Mouse (Mus musculus) forebrain, embryonic 11.5 days (tissue): ENCODE measurements around the gene Csf2. TPM values are rescaled to one million over a fixed set of nuclear protein-coding genes. Genes with fewer than 3 reads are reported as not detected.

Source experiments
- ATAC-seq: fragments of 200-750 bp; cut with Nextera tagmentation; replicated peaks from 2 replicates; pipeline ENCODE4 v1.8.0; 2017; ENCODE audit warnings: moderate TSS enrichment; ENCODE audit not compliant: low FRiP score
- DNase-seq: peaks from one replicate; pipeline ENCODE4 v3.0.0-alpha.2; 2017; ENCODE audit warnings: low spot score
- H3K27ac ChIP-seq: fragments of 300-500 bp; sonication (generic); 2 replicates; pipeline ENCODE4 v1.5.1; 2014; ENCODE audit warnings: low read depth, low read length
- H3K27me3 ChIP-seq: fragments of 300-500 bp; sonication (generic); 2 replicates; pipeline ENCODE4 v1.6.1; 2014; ENCODE audit warnings: mild to moderate bottlenecking, low read length, mixed read lengths; ENCODE audit not compliant: control insufficient read depth, insufficient read depth
- H3K36me3 ChIP-seq: fragments of 300-500 bp; sonication (generic); 2 replicates; pipeline ENCODE4 v1.6.1; 2014; ENCODE audit warnings: mild to moderate bottlenecking, low read length, moderate library complexity, mixed read lengths; ENCODE audit not compliant: control insufficient read depth, insufficient read depth
- H3K4me1 ChIP-seq: fragments of 300-500 bp; sonication (generic); replicated peaks from 2 replicates; pipeline ENCODE4 v1.6.1; 2014; ENCODE audit warnings: low read length, mixed read lengths; ENCODE audit not compliant: control insufficient read depth, insufficient read depth
- H3K4me2 ChIP-seq: fragments of 300-500 bp; sonication (generic); 2 replicates; pipeline ENCODE4 v1.6.1; 2014; ENCODE audit warnings: low read depth, mild to moderate bottlenecking, low read length, moderate library complexity, mixed read lengths; ENCODE audit not compliant: severe bottlenecking
- H3K4me3 ChIP-seq: fragments of 300-500 bp; sonication (generic); 2 replicates; pipeline ENCODE4 v1.5.1; 2014; ENCODE audit warnings: low read depth, low read length
- H3K9ac ChIP-seq: fragments of 300-500 bp; sonication (generic); 2 replicates; pipeline ENCODE4 v1.6.1; 2014; ENCODE audit warnings: low read length
- H3K9me3 ChIP-seq: fragments of 300-500 bp; sonication (generic); 2 replicates; pipeline ENCODE4 v1.6.1; 2016; ENCODE audit warnings: low read length, mixed read lengths; ENCODE audit not compliant: control insufficient read depth
- WGBS: fragments of 180-500 bp; shearing (Covaris S2); extraction: QIAGEN DNeasy Blood & Tissue Kit; methylation state at CpG from one replicate; pipeline ENCODE4 v1.1.7; 2014; 5-methylcytosine and 5-hydroxymethylcytosine counted together
- polyA plus RNA-seq: library from polyadenylated mRNA; unstranded; fragments of >200 nt; fragmentation: Nextera tagmentation; extraction: Ambion mirVana; gene quantifications from 2 replicates; pipeline ENCODE4 v1.2.1, GENCODE M21; 2014

Csf2 gene
- polyA plus RNA-seq, 1 experiment from 2014 or later, result not detected

DNA sequence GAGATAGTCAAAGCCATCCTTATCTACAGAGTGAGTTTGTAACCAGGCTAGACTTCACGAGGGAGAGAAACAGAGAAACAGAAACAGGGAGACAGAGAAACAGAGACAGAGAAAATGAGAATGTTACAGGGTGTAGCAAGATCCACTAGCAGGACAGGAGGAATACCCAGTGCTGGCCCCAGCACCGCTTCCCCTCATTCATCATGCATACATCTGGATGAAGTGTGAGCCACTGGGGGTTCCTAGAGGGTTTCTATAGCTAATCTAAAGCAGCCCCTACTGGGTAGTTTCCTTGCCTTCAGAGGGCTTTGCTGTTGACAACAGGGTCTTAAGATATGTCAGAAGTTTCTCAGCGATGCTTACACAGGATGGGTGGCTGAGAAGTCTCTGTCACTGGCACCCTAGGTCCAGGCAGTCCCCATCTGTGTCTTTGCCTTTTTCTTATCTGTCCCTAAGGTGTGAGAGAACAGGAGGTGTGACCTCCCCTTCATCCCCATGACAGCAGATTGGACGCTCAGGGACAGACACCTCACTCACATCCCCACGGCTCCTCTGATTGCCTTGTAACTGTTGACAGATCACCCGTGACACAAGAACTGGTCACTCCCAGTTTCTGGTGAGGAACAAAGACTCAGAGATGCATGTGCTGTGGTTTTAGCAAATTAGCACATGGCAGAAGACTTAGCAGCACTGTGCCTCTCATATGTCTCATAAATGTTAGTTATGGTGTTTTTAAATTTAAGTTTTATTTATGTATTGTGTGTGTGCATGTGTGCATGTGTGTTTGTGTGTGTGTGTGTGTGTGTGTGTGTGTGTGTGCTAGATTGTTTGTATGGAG, 29.3 kb downstream of the Csf2 start:
- Histone ChIP-seq H3K4me1 (no peaks in the 10 kb centered on the region), H3K27ac (no peak overlapping the region), H3K27me3 (no peaks in the 10 kb centered on the region), H3K36me3 (no peaks in the 10 kb centered on the region), H3K9me3 (no peaks in the 10 kb centered on the region), H3K4me3 (no peak overlapping the region), H3K9ac (no peak overlapping the region), H3K4me2 (no peak overlapping the region)
- no peak for ATAC-seq
- DNase-seq, result no peak
- WGBS, result 78% methylated on average over 6 of the region's 6 CpGs

DNA sequence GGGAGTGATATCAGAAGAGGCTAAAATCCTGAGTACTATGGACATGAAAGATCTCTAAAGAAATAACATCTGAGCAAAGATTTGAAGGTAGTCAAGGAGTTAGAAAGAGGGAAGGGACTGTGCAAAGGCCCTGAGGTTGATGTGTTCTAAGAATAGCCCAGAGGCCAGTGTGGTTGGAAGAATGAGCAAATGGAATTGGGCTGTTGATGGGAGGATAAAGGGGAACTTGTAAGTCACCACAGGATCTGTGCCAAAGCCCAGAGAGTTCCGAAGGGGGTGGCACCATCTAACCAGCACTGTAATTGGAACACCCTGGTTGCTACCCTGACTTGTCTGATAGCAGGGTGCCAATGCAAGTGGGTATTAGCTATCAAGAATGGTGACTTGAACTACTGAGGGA, 30.3 kb downstream of the Csf2 start:
- ATAC-seq, result no peak
- H3K36me3 ChIP-seq, result no peaks in the 10 kb centered on the region
- DNase-seq, result no peak
- H3K4me2 ChIP-seq, result no peak overlapping the region
- WGBS, result 92% methylated on average over 1 of the region's 1 CpGs
- no peaks in the 10 kb centered on the region for H3K4me1 ChIP-seq
- H3K4me3 ChIP-seq, result no peak overlapping the region
- H3K9me3 ChIP-seq, result no peaks in the 10 kb centered on the region
- no peak overlapping the region for H3K27ac ChIP-seq
- H3K27me3 ChIP-seq, result no peaks in the 10 kb centered on the region
- H3K9ac ChIP-seq, result no peak overlapping the region

DNA sequence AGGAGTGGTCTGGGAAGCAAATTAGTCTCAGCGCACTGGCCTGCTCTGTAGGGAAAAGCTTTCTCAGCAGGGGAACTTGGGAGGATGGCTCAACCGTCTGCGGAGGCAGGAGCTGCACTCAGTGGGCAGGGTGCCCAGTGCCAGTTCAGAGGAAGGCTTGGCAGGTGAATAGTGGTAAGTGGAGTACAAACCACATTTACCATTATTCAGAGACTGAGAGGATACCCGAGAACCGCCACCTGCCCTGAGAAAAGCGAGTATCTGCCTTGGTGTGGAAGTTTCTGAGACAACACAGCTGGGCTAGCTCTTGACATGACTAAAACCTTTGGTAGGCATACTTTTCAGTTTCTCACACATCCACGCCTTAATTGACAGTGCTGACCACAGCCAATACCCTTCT, 32.1 kb downstream of the Csf2 start:
- no peaks in the 10 kb centered on the region for H3K4me1 ChIP-seq
- no peak overlapping the region for H3K9ac ChIP-seq
- ATAC-seq, result no peak
- no peaks in the 10 kb centered on the region for H3K9me3 ChIP-seq
- no peak overlapping the region for H3K4me2 ChIP-seq
- no peak overlapping the region for H3K27ac ChIP-seq
- no peak overlapping the region for H3K4me3 ChIP-seq
- no peaks in the 10 kb centered on the region for H3K36me3 ChIP-seq
- no peaks in the 10 kb centered on the region for H3K27me3 ChIP-seq
- no peak for DNase-seq
- 62% methylated on average over 7 of the region's 7 CpGs for WGBS

DNA sequence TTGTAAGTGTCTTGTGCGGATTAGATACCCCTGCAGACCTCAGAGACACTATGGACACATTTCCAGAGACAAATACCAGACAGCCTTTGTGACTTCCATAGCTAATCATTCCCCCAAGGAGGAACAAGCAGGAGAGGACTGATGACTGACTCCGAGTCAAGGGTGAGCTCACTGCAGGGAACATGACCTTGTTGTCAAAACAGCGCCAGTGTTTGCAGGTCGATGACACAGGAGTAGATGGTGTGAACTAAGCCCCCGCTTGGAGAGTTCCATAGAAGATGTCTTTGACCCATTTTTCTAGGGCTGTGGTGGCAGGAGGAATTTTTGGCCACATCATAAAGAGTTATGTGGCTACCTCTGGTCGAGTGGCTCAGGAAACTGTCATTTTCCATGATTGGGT, 33.4 kb downstream of the Csf2 start:
- Histone ChIP-seq H3K27ac (no peak overlapping the region), H3K9ac (no peak overlapping the region), H3K9me3 (no peaks in the 10 kb centered on the region), H3K27me3 (no peaks in the 10 kb centered on the region), H3K4me2 (no peak overlapping the region), H3K36me3 (no peaks in the 10 kb centered on the region), H3K4me1 (no peaks in the 10 kb centered on the region), H3K4me3 (no peak overlapping the region)
- DNase-seq (no peak), ATAC-seq (no peak)
- 82% methylated on average over 6 of the region's 6 CpGs for WGBS

DNA sequence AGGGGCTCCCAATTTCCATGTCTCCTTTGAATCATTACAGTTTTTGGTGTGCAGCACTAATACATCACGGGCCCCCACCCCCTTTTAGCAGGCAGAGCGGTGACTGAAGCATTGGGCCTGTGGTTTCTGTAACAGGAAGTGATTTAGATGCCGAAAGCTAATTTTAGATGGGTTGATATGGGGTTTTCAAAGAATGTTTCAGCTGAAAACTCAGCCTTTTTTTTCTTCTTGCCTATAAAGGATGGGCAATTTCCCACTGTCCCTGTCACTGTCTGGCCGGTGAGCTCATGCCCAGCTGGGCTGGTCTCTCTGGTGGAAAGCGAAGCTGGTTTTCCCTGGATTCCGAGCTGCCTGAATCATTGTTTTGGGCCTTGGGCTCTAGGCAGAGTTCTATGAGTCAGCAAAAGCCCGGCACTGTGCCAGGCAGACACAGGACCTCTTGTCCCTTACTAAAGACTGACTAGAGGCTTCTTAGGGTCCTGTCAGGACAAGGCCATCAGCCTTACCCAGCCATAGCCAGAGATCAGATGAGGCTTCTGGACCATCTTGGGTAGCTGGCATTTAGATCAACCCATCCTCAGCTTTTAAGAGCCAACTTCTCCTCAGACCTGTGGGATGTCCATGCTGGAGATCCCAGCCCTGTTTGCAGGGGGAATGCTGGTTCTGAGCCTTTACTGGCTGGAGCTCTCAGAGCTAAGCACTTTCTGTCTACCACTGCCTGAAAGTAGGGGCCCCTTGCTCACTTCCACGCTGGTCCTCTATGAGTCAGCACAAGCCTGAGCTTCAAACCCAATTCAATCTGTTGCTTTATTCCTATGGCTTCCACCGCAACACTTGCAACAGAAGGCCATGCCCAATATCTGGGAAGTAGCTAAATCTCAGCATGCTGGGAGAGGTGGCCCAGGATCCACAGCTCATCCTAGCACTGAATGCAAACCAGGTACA, 34.7 kb downstream of the Csf2 start:
- Histone ChIP-seq H3K4me2 (no peak overlapping the region), H3K4me1 (no peaks in the 10 kb centered on the region), H3K36me3 (no peaks in the 10 kb centered on the region), H3K9me3 (no peaks in the 10 kb centered on the region), H3K9ac (no peak overlapping the region), H3K27me3 (no peaks in the 10 kb centered on the region), H3K27ac (no peak overlapping the region), H3K4me3 (no peak overlapping the region)
- 89% methylated on average over 9 of the region's 9 CpGs for WGBS
- ATAC-seq (no peak), DNase-seq (no peak)

DNA sequence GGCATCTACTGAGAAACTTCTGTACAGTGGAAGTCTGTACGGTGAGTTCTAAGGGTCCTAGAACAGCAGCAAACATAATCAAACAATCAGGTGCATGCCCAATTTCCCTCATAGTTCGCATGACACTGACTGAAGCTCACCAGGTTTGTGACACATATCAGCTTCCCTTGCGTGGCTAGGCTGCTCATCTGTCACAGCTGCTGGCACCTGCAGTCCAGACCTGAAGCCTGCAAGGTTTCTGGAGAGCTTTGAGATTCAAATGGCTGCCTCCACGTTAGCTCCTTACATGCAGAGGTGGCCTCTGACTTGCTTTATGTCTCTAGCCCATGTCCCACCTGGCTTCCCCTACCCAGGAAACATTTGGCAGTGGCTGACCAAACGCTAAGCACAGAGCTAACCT, 35.8 kb downstream of the Csf2 start:
- WGBS, result 86% methylated on average over 5 of the region's 5 CpGs
- H3K36me3 ChIP-seq, result no peaks in the 10 kb centered on the region
- no peaks in the 10 kb centered on the region for H3K4me1 ChIP-seq
- no peak for DNase-seq
- no peak overlapping the region for H3K27ac ChIP-seq
- no peaks in the 10 kb centered on the region for H3K9me3 ChIP-seq
- no peak overlapping the region for H3K9ac ChIP-seq
- H3K4me3 ChIP-seq, result no peak overlapping the region
- H3K27me3 ChIP-seq, result no peaks in the 10 kb centered on the region
- no peak for ATAC-seq
- H3K4me2 ChIP-seq, result no peak overlapping the region

DNA sequence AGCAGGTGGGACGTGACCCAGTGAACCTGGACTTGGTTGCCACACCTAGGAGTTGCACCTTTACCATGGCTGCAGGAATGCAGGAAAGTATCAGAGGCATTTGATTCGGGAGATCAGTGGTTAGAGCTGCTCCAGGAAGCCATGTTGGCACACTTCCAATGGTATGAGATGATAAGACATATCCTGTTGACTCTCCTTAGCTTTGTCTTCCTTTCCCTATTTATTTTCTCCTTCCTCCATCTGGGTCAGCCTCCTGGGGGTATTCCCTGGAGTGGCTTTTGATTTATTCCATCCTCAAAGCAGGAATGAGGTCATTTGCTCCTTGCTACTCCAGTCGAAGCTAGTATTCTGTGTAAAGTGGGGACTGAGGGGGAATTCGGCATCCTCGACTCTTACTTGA, 42.5 kb downstream of the Csf2 start:
- Histone ChIP-seq H3K9me3 (no peaks in the 10 kb centered on the region), H3K4me2 (no peak overlapping the region), H3K27ac (no peak overlapping the region), H3K27me3 (no peaks in the 10 kb centered on the region), H3K9ac (no peak overlapping the region), H3K4me3 (no peak overlapping the region), H3K36me3 (no peaks in the 10 kb centered on the region), H3K4me1 (no peaks in the 10 kb centered on the region)
- no peak for DNase-seq
- ATAC-seq, result no peak
- 85% methylated on average over 5 of the region's 5 CpGs for WGBS

DNA sequence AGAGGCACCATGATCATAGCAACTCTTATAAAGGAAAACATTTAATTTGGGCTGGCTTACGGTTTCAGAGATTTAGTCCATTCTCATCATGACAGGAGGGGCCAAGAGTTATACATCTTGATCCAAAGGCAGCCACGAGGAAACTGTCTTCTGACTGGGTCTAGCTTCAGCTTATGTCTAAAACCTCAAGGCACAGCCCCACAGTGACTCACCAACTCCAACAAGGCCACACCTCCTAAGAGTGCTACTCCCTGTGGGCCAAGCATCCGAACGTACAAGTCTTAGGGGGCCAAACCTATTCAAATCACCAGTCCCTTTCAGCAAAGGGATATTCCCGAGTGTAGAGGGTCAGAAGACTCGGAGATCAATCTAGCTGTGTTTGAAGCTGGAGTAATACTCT, 44.1 kb downstream of the Csf2 start:
- Histone ChIP-seq H3K27me3 (no peaks in the 10 kb centered on the region), H3K4me3 (no peak overlapping the region), H3K4me2 (no peak overlapping the region), H3K36me3 (no peaks in the 10 kb centered on the region), H3K9ac (no peak overlapping the region), H3K27ac (no peak overlapping the region), H3K4me1 (no peaks in the 10 kb centered on the region), H3K9me3 (no peaks in the 10 kb centered on the region)
- no peak for ATAC-seq
- no peak for DNase-seq
- 79% methylated on average over 6 of the region's 6 CpGs for WGBS
